Mouse (Mus musculus) spleen, adult 2 months (tissue): Measurements from ENCODE around the gene Pcnx.

ENCODE experiments used
- CTCF ChIP-seq: fragments of 200-500 bp; IDR thresholded peaks from 2 replicates; pipeline ENCODE4 v1.5.1; 2011; ENCODE audit warnings: mild to moderate bottlenecking, inconsistent platforms; ENCODE audit not compliant: insufficient read depth, insufficient read length, insufficient replicate concordance; ENCODE audit errors: extremely low read depth
- POLR2A ChIP-seq: fragments of 200-500 bp; IDR thresholded peaks from 2 replicates; pipeline ENCODE4 v1.6.1; 2011; ENCODE audit warnings: low read depth, low read length, inconsistent platforms

DNA sequence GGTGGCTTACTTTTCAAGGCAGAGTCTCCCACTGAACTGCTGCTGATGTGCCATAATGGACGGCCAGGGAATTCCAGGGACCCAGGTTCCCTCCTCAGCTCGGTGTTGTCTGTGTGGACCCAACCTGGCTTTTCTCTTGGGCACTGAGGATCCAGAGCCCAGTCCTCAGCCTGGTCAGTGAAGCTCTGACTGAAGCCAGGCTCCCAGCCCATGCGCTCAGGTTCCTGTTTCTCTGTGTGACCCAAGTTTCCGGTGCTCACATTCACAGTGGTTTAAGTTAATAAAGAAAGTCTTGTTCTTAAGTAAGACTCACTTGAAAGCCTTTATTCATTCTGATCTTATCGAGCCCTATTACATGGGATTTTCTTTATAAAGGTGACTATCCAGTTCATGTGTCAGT lies 74.7 kb downstream of the Pcnx start:
- TF ChIP-seq CTCF (no peak), POLR2A (no peak)
